In the genomic region with DNA sequence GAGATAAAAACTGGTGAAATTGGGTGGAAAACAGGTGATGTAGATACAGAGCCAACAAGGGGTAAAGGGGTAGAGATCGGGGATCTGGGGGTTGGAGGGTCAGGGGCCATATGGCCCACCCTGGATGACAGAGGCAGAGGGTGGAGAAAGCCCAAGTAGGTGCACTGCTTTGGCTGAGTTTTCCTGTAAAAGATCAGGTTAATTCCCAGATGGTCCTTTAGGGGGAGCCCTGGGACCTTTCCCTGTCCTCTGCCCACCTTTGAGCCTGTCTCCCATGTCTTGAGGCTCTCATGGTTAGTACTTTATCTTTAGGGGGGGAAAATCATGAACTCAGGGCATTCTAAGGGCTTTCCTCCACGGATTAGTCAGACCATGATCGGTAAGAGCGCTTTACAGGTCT, we compare ENCODE assay signal across 8 mouse cellular contexts.
A peak's percentile ranks its signal among the peaks of the same experiment; 100 is the strongest.
DNase-seq lines count a peak whose midpoint lies in the region; ATAC-seq and TF ChIP-seq lines count a peak whose summit lies in the region.
"Had no signal": no experiment of that assay in that cellular context is flagged by ENCODE, and none has a peak within 500 bp of the region (broad histone marks: within the 10 kb centered on the region; RNA-seq: fewer than 3 reads in every experiment).

No protein-coding gene starts in this region.

- no peak overlapping the region for H3K4me2 ChIP-seq in midbrain, embryonic 11.5 days
- no peak overlapping the region for H3K4me2 ChIP-seq in midbrain, embryonic 16.5 days (ENCODE audit: low read length)

- TF ChIP-seq POLR2A in testis, adult 2 months (IDR thresholded peaks at IDR 0.05; ENCODE audit: control insufficient read depth, low read depth, low read length): no peak

- no peaks in the 10 kb centered on the region for H3K9me3 ChIP-seq in midbrain, embryonic 11.5 days (ENCODE audit: control insufficient read depth, low read length)
- H3K9me3 ChIP-seq in midbrain, embryonic 16.5 days (replicated peaks; ENCODE audit: control insufficient read depth, low read length, poor library complexity, severe bottlenecking): no peaks in the 10 kb centered on the region
- H3K9me3 ChIP-seq: megakaryocyte, embryonic 14.5 days had no signal

- peak; percentile 58; the same call in 1 of the 2 replicates for TF ChIP-seq CTCF in testis, adult 2 months (IDR thresholded peaks at IDR 0.05; ENCODE audit: control insufficient read depth, insufficient read depth, insufficient replicate concordance, low read depth, low read length)

- H3K9ac ChIP-seq in midbrain, embryonic 11.5 days (ENCODE audit: low read length): no peak overlapping the region
- no peak overlapping the region for H3K9ac ChIP-seq in midbrain, embryonic 16.5 days (ENCODE audit: low read depth, low read length)

- H3K27me3 ChIP-seq in midbrain, embryonic 11.5 days (ENCODE audit: control insufficient read depth, insufficient read depth, low read length): no peaks in the 10 kb centered on the region
- H3K27me3 ChIP-seq in midbrain, embryonic 16.5 days (ENCODE audit: control insufficient read depth, insufficient read depth, low read depth, low read length): no peaks in the 10 kb centered on the region
- no peaks in the 10 kb centered on the region for H3K27me3 ChIP-seq in testis, adult 2 months (ENCODE audit: control insufficient read depth, insufficient read depth, low read length)
- H3K27me3 ChIP-seq: megakaryocyte, embryonic 14.5 days had no signal

- 16% methylated on average over 4 of the region's 4 CpGs for WGBS in midbrain, embryonic 11.5 days
- WGBS in midbrain, embryonic 16.5 days: 14% methylated on average over 4 of the region's 4 CpGs

- H3K4me1 ChIP-seq in midbrain, embryonic 11.5 days (ENCODE audit: control insufficient read depth, insufficient read depth, low read length): 0 out of 2 replicates have a peak, but pooled peaks cover 2% of the 10 kb centered on the region
- peaks cover 13% of the 10 kb centered on the region for H3K4me1 ChIP-seq in midbrain, embryonic 16.5 days (ENCODE audit: control insufficient read depth, insufficient read depth, low read length)
- H3K4me1 ChIP-seq in testis, adult 2 months (ENCODE audit: control insufficient read depth, insufficient read depth, low read length): no peaks in the 10 kb centered on the region
- H3K4me1 ChIP-seq: megakaryocyte, embryonic 14.5 days had no signal

- peak; percentile 94 for DNase-seq in midbrain, embryonic 11.5 days (ENCODE audit: low spot score, missing footprints)
- peak; percentile 48 for DNase-seq in adrenal gland, adult 2 months
- peak; percentile 35 for DNase-seq in induced T-regulatory cell, adult 2 months (ENCODE audit: low read depth)

- H3K36me3 ChIP-seq in midbrain, embryonic 11.5 days (ENCODE audit: control insufficient read depth, insufficient read depth, low read length): no peaks in the 10 kb centered on the region
- H3K36me3 ChIP-seq in midbrain, embryonic 16.5 days (ENCODE audit: control insufficient read depth, insufficient read depth, low read length): no peaks in the 10 kb centered on the region
- H3K36me3 ChIP-seq in testis, adult 2 months (ENCODE audit: control insufficient read depth, insufficient read depth, low read length): no peaks in the 10 kb centered on the region

- ATAC-seq in midbrain, embryonic 11.5 days (ENCODE audit: low FRiP score): peak; percentile 64; the same call in 1 of the 2 replicates
- ATAC-seq in midbrain, embryonic 16.5 days: no peak
- peak; percentile 87 for ATAC-seq in common myeloid progenitor, adult 5-6 weeks (replicated peaks; ENCODE audit: low read depth, poor library complexity, severe bottlenecking)
- peak; percentile 64 for ATAC-seq in megakaryocyte, adult 5-6 weeks (ENCODE audit: poor library complexity, severe bottlenecking)

- H3K27ac ChIP-seq in midbrain, embryonic 11.5 days (ENCODE audit: low read depth, low read length): no peak overlapping the region
- no peak overlapping the region for H3K27ac ChIP-seq in midbrain, embryonic 16.5 days (ENCODE audit: low read length)
- H3K27ac ChIP-seq in testis, adult 2 months (ENCODE audit: control insufficient read depth, insufficient read depth, low read depth, low read length): no peak overlapping the region

- no peak overlapping the region for H3K4me3 ChIP-seq in midbrain, embryonic 11.5 days (ENCODE audit: low read depth, low read length)
- no peak overlapping the region for H3K4me3 ChIP-seq in midbrain, embryonic 16.5 days (ENCODE audit: low read depth, low read length)
- no peak overlapping the region for H3K4me3 ChIP-seq in testis, adult 2 months (ENCODE audit: control insufficient read depth, low read depth, low read length)
- H3K4me3 ChIP-seq: megakaryocyte, embryonic 14.5 days had no signal

Comparison
In these comparisons a context has a peak if more than half of its experiments do, and no peak if none do; other contexts are left out.
1. DNase-seq: peak in every context shown above with its lines; median percentile 94 in midbrain, embryonic 11.5 days; 48 in adrenal gland, adult 2 months; 35 in induced T-regulatory cell, adult 2 months.